Mouse (Mus musculus) colon, adult 2 months (tissue): Measurements from ENCODE around the gene Ptpn9. TPM values are rescaled to one million over a fixed set of nuclear protein-coding genes. Genes with fewer than 3 reads are reported as not detected.

Source experiments
- polyA plus RNA-seq: library from polyadenylated mRNA; depleted of rRNA; stranded (reverse); fragments of >200 nt; gene quantifications from 2 replicates; pipeline ENCODE4 v1.2.3, GENCODE M21; 2012; rRNA removed

Gene Ptpn9
- 49.5 and 57.0 TPM in 2 replicates for polyA plus RNA-seq

GRCm38 (mm10) chr9:56994286-56995197 lies at the start of gene Ptpn9:
TSS of gene Ptpn9 (plus strand) at chr9:56994923.

GRCm38 (mm10) chr9:56950414-56951400 lies 44.0 kb upstream of the Ptpn9 start, which contains the start of gene Snupn:
TSS of gene Snupn (plus strand) at chr9:56950878.

GRCm38 (mm10) chr9:57071801-57072351 lies 77.2 kb downstream of the Ptpn9 start, which contains the start of gene Sin3a:
TSS of gene Sin3a (plus strand) at chr9:57072040.

Other genes with a start within 250 kb of the Ptpn9 start
- 1.7 TPM in 2 replicates for gene Lingo1, start 198.5 kb upstream of the Ptpn9 start, polyA plus RNA-seq
- gene Odf3l1, start 130.2 kb upstream of the Ptpn9 start, polyA plus RNA-seq: 2.1 and 4.2 TPM in 2 replicates
- 21.3 and 24.9 TPM in 2 replicates for gene Cspg4, start 129.9 kb upstream of the Ptpn9 start, polyA plus RNA-seq
- gene Snx33, start 66.6 kb upstream of the Ptpn9 start, polyA plus RNA-seq: 10.7 and 11.0 TPM in 2 replicates
- 268 and 290 TPM in 2 replicates for gene Imp3, start 57.4 kb upstream of the Ptpn9 start, polyA plus RNA-seq
- 3.6 and 4.6 TPM in 2 replicates for gene Snupn, start 44.0 kb upstream of the Ptpn9 start, polyA plus RNA-seq
- gene Sin3a, start 77.1 kb downstream of the Ptpn9 start, polyA plus RNA-seq: 45.3 and 68.3 TPM in 2 replicates
- gene Man2c1, start 135.8 kb downstream of the Ptpn9 start, polyA plus RNA-seq: 171 and 201 TPM in 2 replicates
- 10.7 and 11.4 TPM in 2 replicates for gene Neil1, start 153.4 kb downstream of the Ptpn9 start, polyA plus RNA-seq
- gene Commd4, start 163.4 kb downstream of the Ptpn9 start, polyA plus RNA-seq: 151 and 158 TPM in 2 replicates
- not detected in 2 replicates for gene Trcg1, start 241.6 kb downstream of the Ptpn9 start, polyA plus RNA-seq